Mouse (Mus musculus) midbrain, embryonic 13.5 days (tissue): ENCODE measurements around the gene Mdh2. TPM values are rescaled to one million over a fixed set of nuclear protein-coding genes. Genes with fewer than 3 reads are reported as not detected.
A peak's percentile ranks its signal among the peaks of the same experiment; 100 is the strongest.

Experiments
- ATAC-seq: fragments of 200-750 bp; cut with Nextera tagmentation; 2 replicates; pipeline ENCODE4 v1.8.0; 2017; ENCODE audit warnings: mild to moderate bottlenecking, moderate TSS enrichment, moderate library complexity
- H3K27ac ChIP-seq: fragments of 300-500 bp; sonication (generic); 2 replicates; pipeline ENCODE4 v1.5.1; 2015; ENCODE audit warnings: inconsistent platforms, mild to moderate bottlenecking, moderate library complexity
- H3K27me3 ChIP-seq: fragments of 300-500 bp; sonication (generic); 2 replicates; pipeline ENCODE4 v1.6.1; 2015; ENCODE audit warnings: mild to moderate bottlenecking, inconsistent platforms
- H3K36me3 ChIP-seq: fragments of 300-500 bp; sonication (generic); 2 replicates; pipeline ENCODE4 v1.6.1; 2015; ENCODE audit warnings: mild to moderate bottlenecking, inconsistent platforms
- H3K4me1 ChIP-seq: fragments of 300-500 bp; sonication (generic); replicated peaks from 2 replicates; pipeline ENCODE4 v1.6.1; 2015; ENCODE audit warnings: inconsistent platforms
- H3K4me2 ChIP-seq: fragments of 300-500 bp; sonication (generic); replicated peaks from 2 replicates; pipeline ENCODE4 v1.6.1; 2015; ENCODE audit warnings: moderate library complexity, mild to moderate bottlenecking, inconsistent platforms
- H3K4me3 ChIP-seq: fragments of 300-500 bp; sonication (generic); replicated peaks from 2 replicates; pipeline ENCODE4 v1.5.1; 2015; ENCODE audit warnings: mild to moderate bottlenecking, inconsistent platforms
- H3K9ac ChIP-seq: fragments of 300-500 bp; sonication (generic); replicated peaks from 2 replicates; pipeline ENCODE4 v1.6.1; 2015; ENCODE audit warnings: mild to moderate bottlenecking, inconsistent platforms
- H3K9me3 ChIP-seq: fragments of 300-500 bp; sonication (generic); 2 replicates; pipeline ENCODE4 v1.6.1; 2016; ENCODE audit warnings: mild to moderate bottlenecking, inconsistent platforms
- WGBS: fragments of 180-500 bp; shearing (Covaris S2); methylation state at CpG from one replicate; pipeline ENCODE4 v1.1.7; 2015; 5-methylcytosine and 5-hydroxymethylcytosine counted together
- polyA plus RNA-seq: library from polyadenylated mRNA; unstranded; fragments of >200 nt; fragmentation: Nextera tagmentation; extraction: Ambion mirVana; gene quantifications from 2 replicates; pipeline ENCODE4 v1.2.1, GENCODE M21; 2015

The Mdh2 gene
- polyA plus RNA-seq, 1 experiment from 2014 or later: 563 TPM

DNA sequence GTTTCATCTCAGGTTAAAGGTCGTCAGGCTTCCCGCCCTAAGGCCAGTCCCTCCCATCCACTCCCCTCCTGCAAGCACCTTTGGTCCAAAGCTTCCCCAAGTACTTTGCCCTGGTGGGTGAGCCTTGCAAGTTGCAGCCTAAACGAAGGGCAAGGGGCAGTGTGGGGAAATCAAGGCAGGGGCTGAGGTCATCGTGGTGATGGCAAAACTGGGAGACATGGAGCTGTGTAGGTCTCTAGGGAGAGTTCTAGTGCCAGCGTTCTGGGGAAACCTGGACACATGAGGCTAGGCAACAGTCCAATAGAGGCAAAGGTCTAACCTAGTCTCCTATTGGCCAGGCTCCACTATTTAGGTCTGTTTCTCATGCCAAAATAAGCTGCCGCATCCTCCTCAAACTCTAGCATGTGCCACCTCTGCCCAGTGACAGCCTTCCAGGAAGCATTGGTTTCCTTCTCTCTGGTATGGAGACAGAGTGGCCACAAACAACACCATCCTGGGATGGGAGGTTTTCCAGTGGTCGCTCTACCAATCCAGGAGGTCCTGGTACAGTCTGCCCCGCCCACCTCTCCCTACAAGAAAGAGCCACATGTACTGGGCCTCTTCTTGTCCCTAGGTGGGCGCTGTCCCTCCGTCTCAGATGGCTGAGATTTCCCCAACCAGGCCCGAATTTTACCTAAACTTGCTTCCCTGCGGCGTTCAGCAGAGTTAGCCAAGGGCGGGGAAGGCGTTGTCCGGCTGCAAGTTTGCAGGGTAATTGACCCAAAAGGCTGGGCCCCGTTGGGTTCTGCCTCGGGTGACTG lies 35.1 kb upstream of the Mdh2 start:
- peaks cover 20% of the 10 kb centered on the region for H3K4me1 ChIP-seq
- no peak overlapping the region for H3K27ac ChIP-seq
- H3K4me2 ChIP-seq: peak overlapping the region; percentile 91
- H3K9ac ChIP-seq: peak overlapping the region; percentile 84
- H3K27me3 ChIP-seq: peaks cover 6% of the 10 kb centered on the region; the same call in 1 of the 2 replicates
- peak; percentile 63 for ATAC-seq
- peaks cover 30% of the 10 kb centered on the region for H3K36me3 ChIP-seq
- WGBS: 24% methylated on average over 18 of the region's 18 CpGs
- peak overlapping the region; percentile 66 for H3K4me3 ChIP-seq
- no peaks in the 10 kb centered on the region for H3K9me3 ChIP-seq

DNA sequence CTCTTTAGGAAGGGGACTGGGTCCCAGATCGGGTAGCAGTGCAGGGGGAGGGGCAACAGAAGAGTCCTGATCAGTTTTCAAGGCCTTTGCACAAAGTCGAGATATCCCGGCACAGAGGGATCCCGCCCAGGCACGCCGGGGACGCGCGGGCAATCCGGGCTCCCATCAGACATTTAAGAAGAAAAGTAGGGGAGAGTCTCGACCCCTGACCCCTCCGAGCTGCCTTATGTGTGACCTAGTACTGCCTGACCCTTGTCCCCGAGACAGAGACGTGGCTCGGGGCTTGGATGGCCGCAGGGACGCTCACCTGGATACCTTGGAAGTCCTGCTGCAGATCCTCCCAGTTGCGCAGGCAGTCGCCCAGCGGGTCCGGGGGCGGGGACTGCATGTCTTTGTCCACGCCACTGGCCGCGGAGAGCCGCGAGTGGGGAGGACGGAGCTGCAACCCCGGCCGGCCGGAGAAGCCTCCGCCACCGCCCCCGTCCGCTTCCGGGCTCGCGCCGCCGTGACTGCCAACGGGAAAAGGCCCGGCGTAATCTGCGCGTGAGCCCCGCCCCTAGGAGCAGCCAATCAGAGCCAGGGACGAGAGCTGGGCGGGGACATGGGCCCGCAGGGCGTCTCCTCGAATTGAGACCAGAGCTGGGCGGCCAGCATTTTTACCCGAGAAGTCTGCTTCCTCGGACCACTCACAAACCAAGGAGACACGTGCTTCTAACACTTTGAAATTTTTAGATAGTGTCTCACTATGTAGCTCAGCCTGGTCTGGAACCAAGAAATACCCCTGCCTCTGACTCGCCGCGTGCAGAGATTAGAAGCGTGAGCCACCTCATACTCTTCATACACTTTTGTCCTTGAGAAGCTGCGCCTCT lies 34.3 kb upstream of the Mdh2 start, which contains the start of gene Tmem120a:
Gene Tmem120a, minus strand, starts transcription at position 708 of the 869 bp plus-strand sequence.
- Histone ChIP-seq H3K27me3 (peaks cover 6% of the 10 kb centered on the region; the same call in 1 of the 2 replicates), H3K4me3 (peak within 1 kb of the TSS; percentile 66), H3K36me3 (peaks cover 27% of the 10 kb centered on the region), H3K9me3 (0 out of 2 replicates have a peak, but pooled peaks cover 6% of the 10 kb centered on the region), H3K4me2 (peak within 1 kb of the TSS; percentile 91), H3K27ac (no peak within 1 kb of the TSS), H3K9ac (peak within 1 kb of the TSS; percentile 84), H3K4me1 (peaks cover 20% of the 10 kb centered on the region)
- ATAC-seq: peak; percentile 93
- under 1% methylated on average over 60 of the region's 60 CpGs for WGBS

DNA sequence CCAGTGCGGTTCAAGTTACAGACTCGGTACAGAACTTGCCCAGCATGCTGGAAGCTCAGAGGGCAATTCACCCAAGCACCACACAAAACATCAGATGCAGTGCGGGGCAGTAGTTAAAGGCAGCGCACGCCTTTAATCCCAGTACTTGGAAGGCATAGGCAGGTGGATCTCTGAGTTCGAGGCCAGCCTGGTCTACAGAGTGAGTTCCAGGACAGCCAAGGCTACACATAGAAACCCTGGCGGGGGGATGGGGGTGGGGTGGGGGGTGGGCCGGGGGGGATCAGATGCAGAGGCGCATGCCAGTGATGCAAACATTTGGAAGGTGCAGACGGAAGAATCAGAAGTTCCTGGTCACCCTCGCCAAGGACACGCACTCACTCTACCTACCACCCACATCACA lies 33.5 kb upstream of the Mdh2 start:
- Histone ChIP-seq H3K36me3 (peaks cover 23% of the 10 kb centered on the region), H3K27ac (no peak overlapping the region), H3K4me2 (peak overlapping the region; percentile 91), H3K9me3 (0 out of 2 replicates have a peak, but pooled peaks cover 6% of the 10 kb centered on the region), H3K4me1 (peaks cover 20% of the 10 kb centered on the region), H3K9ac (peak overlapping the region; percentile 42), H3K27me3 (peaks cover 6% of the 10 kb centered on the region; the same call in 1 of the 2 replicates), H3K4me3 (peak overlapping the region; percentile 66)
- 18% methylated on average over 12 of the region's 12 CpGs for WGBS
- no peak; the same call in 1 of the 2 replicates for ATAC-seq

DNA sequence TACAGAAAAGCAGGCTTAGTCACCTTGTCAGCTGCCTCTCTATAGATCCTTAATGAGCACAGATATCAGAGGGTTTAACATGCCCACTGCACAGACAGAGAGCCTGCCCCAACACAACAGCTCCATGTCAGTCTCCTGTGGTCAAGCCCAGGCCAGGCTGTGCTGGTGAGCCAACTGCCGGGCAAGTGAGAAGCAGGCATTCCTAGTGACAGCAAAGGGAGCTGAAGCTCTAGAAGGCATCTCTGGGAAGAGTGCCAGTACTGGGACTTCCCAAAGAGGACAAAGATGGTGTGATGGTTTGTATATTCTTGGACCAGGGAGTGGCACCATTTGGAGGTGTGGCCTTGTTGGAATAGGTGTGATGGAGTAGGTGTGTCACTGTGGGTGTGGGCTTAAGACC lies 27.2 kb upstream of the Mdh2 start:
- 0 out of 2 replicates have a peak, but pooled peaks cover 6% of the 10 kb centered on the region for H3K9me3 ChIP-seq
- no peak overlapping the region for H3K4me3 ChIP-seq
- H3K4me2 ChIP-seq: no peak overlapping the region
- no peak overlapping the region for H3K27ac ChIP-seq
- WGBS: 74% methylated on average over 1 of the region's 1 CpGs
- H3K4me1 ChIP-seq: no peaks in the 10 kb centered on the region
- no peaks in the 10 kb centered on the region for H3K36me3 ChIP-seq
- no peak overlapping the region for H3K9ac ChIP-seq
- no peaks in the 10 kb centered on the region for H3K27me3 ChIP-seq
- no peak for ATAC-seq

DNA sequence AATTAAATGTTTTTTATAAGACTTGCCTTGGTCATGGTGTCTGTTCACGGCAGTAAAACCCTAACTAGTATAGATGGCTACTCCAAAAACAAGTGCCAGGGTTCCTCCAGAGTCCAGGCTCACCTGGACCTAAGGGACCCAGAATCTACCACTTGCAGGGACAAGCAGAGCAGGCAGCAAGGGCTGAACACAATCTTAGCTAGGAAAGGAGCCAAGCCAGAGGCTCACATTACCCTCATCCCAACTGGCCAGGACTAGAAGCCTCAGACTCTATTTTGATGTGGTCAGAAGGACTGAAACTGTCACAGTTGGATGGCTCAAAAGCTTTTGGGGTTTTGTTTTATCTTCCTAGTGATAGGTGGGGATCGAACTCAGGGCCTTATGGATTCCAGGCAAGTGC lies 26.7 kb upstream of the Mdh2 start:
- H3K4me1 ChIP-seq: no peaks in the 10 kb centered on the region
- H3K4me2 ChIP-seq: no peak overlapping the region
- no peaks in the 10 kb centered on the region for H3K27me3 ChIP-seq
- no peak overlapping the region for H3K27ac ChIP-seq
- 72% methylated on average over 2 of the region's 2 CpGs for WGBS
- H3K4me3 ChIP-seq: no peak overlapping the region
- H3K9me3 ChIP-seq: 0 out of 2 replicates have a peak, but pooled peaks cover 6% of the 10 kb centered on the region
- H3K9ac ChIP-seq: no peak overlapping the region
- no peak for ATAC-seq
- H3K36me3 ChIP-seq: no peaks in the 10 kb centered on the region

DNA sequence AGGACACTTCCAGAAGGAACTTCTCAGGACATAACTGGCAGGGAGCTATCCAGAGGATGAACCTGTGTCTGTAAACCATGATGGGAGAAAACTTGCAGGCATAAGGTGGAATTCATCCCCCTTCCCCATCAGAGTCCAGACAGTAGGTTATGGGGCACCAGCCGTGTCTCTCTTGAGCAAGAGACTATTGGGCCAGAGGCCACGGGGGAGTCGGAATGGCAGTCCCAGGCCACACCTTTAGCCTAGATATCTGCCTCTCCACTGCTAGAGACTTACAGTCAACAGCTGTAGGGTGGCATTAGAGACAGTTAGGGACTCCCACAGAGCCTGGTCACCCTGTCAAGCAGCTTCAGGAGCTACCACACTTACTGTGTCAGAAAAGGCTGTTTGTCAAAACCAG lies 16.4 kb upstream of the Mdh2 start:
- Histone ChIP-seq H3K36me3 (no peaks in the 10 kb centered on the region), H3K9ac (no peak overlapping the region), H3K4me1 (no peaks in the 10 kb centered on the region), H3K9me3 (no peaks in the 10 kb centered on the region), H3K4me2 (no peak overlapping the region), H3K27me3 (0 out of 2 replicates have a peak, but pooled peaks cover 14% of the 10 kb centered on the region), H3K4me3 (no peak overlapping the region), H3K27ac (no peak overlapping the region)
- ATAC-seq: no peak
- 83% methylated on average over 3 of the region's 3 CpGs for WGBS

DNA sequence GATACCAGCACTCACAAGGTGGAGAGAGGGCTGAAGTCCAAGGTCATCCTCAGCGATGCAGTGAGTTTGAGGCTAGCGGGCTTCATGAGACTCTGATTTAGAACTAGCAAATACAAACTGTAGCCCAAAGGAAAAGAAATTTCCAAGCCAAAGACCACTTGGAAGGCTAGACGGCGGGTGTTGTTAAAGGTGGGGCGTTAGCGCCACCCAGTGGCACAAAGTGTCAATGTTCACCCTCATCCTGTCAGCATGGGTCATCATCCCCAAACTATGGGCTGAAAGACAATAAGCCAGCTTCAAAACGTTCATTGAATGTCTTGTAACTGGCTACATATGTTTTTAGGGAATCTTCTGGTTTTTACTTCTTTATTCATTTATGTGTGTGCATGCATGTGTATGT lies 14.8 kb upstream of the Mdh2 start:
- Histone ChIP-seq H3K9me3 (no peaks in the 10 kb centered on the region), H3K4me1 (no peaks in the 10 kb centered on the region), H3K4me3 (no peak overlapping the region), H3K36me3 (no peaks in the 10 kb centered on the region), H3K27ac (no peak overlapping the region), H3K4me2 (no peak overlapping the region), H3K27me3 (0 out of 2 replicates have a peak, but pooled peaks cover 14% of the 10 kb centered on the region), H3K9ac (no peak overlapping the region)
- peak; percentile 58; the same call in 1 of the 2 replicates for ATAC-seq
- 4% methylated on average over 7 of the region's 7 CpGs for WGBS

DNA sequence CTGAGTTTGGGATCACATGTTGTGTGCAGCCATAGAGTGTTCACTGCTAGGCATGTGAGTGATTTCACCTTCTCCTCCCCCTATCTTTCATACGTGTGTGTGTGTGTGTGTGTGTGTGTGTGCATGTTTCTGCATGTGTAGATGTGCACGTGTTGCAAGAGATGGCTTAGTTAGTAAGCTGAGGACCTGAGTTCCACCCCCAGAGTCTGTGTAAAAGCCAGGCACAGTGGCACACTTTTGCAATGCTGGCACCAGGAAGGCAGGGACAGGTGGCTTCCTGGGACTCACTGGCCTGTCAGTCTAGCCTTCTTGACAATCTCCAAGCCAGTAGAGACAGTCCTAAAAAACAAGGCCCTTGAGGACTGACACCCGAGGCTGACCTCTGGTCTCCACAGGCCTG lies 13.3 kb upstream of the Mdh2 start:
- WGBS: 62% methylated on average over 3 of the region's 3 CpGs

DNA sequence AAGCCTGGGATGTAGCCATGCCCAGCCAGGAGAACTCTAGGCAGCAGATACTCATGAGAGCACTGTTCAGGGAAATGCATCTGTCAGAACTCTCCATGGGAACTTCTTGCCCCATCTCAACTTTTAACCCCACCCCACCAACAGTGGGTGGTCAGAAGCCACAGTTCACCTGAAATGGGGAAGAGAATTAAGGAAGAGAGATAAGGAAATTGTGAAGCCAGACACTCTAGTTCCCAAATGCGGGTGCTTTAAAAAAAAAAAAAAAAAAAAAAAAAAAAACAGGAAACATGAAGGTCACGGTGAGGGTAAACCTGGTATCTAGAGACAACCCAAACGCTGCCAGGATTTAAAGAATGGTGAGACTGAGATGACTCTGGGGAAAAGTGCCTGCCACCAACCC lies 5.8 kb upstream of the Mdh2 start:
- Histone ChIP-seq H3K27me3 (no peaks in the 10 kb centered on the region), H3K27ac (no peak overlapping the region), H3K4me2 (no peak overlapping the region), H3K9ac (no peak overlapping the region), H3K4me3 (no peak overlapping the region), H3K9me3 (no peaks in the 10 kb centered on the region), H3K4me1 (peaks cover 4% of the 10 kb centered on the region), H3K36me3 (no peaks in the 10 kb centered on the region)
- no peak for ATAC-seq
- WGBS: 71% methylated on average over 3 of the region's 3 CpGs

More for the DNA sequence above, 13.3 kb upstream of the Mdh2 start:
- H3K27ac ChIP-seq: no peak overlapping the region
- no peak overlapping the region for H3K4me3 ChIP-seq
- 0 out of 2 replicates have a peak overlapping the region, but pooled peaks have one; percentile 0 for H3K9ac ChIP-seq
- no peak for ATAC-seq
- H3K4me1 ChIP-seq: no peaks in the 10 kb centered on the region
- H3K9me3 ChIP-seq: no peaks in the 10 kb centered on the region
- H3K4me2 ChIP-seq: no peak overlapping the region
- H3K27me3 ChIP-seq: 0 out of 2 replicates have a peak, but pooled peaks cover 14% of the 10 kb centered on the region
- H3K36me3 ChIP-seq: no peaks in the 10 kb centered on the region

DNA sequence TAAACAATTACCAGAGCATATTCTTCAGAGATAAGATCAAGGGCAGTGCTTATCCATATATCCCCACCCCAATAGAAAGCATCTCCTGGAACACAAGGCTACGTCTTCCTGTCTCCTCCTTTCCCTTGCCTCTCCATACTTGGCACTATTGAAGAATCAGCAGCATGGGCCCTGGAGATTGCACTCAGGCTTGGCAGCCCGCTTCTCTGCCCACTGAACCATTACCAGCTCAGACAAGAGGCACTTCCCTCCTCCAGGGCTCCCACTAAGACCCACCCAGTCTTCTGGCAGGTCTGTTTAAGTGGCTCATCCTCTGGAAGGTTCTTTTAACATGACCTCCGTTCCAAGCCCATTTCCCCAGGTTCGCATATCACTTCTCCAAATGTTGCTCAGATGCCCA lies 1.7 kb upstream of the Mdh2 start:
- no peak for ATAC-seq
- Histone ChIP-seq H3K9me3 (no peaks in the 10 kb centered on the region), H3K4me2 (0 out of 2 replicates have a peak overlapping the region, but pooled peaks have one; percentile 1), H3K27me3 (no peaks in the 10 kb centered on the region), H3K27ac (no peak overlapping the region), H3K4me3 (no peak overlapping the region), H3K9ac (0 out of 2 replicates have a peak overlapping the region, but pooled peaks have one; percentile 34), H3K36me3 (peaks cover 6% of the 10 kb centered on the region; the same call in 1 of the 2 replicates), H3K4me1 (peaks cover 31% of the 10 kb centered on the region)
- 76% methylated on average over 4 of the region's 4 CpGs for WGBS

DNA sequence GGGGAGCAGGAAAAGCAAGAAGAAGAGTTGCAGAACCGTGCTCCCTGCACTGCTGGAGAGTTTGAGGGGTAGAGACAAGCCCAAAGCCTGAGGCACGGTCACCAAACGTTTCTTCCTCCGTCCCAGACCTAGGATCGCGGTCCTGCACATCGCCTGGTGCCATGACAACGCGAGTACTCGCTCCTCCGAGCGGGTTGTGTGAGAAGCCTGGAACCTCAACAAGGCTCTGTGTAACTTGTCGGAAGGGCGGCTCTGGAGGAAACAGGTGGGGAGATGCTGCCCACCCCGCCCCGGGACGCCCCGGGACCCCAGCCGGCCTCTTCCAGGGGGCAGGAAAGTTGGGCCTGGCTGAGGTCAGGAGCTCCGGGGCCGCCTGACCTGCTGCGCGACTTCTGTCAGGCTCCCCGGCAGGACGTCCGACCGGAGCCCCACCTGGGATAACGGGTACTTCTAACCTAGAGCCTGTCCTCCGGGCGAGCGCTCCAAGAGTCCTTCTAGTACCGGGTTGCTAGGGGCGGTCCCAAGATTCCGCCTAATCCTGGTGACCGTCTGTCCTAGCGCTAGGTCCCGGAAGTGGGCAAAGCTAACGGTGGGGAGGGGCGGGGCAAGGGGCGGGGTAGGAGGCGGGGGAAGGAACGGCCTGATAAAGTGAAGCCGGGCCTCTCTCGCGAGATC lies 347 bp upstream of the Mdh2 start, which contains the start of gene Styxl1:
Gene Styxl1, minus strand, starts transcription at position 590 of the 675 bp plus-strand sequence.
- peaks cover 18% of the 10 kb centered on the region for H3K36me3 ChIP-seq
- H3K4me1 ChIP-seq: peaks cover 31% of the 10 kb centered on the region
- H3K27me3 ChIP-seq: no peaks in the 10 kb centered on the region
- peak within 1 kb of the TSS; percentile 85 for H3K4me2 ChIP-seq
- peak within 1 kb of the TSS; percentile 84 for H3K4me3 ChIP-seq
- H3K9me3 ChIP-seq: no peaks in the 10 kb centered on the region
- WGBS: 1% methylated on average over 44 of the region's 45 CpGs
- H3K27ac ChIP-seq: peak within 1 kb of the TSS; percentile 91
- peak; percentile 95 for ATAC-seq
- peak within 1 kb of the TSS; percentile 95 for H3K9ac ChIP-seq
